In the genomic region with DNA sequence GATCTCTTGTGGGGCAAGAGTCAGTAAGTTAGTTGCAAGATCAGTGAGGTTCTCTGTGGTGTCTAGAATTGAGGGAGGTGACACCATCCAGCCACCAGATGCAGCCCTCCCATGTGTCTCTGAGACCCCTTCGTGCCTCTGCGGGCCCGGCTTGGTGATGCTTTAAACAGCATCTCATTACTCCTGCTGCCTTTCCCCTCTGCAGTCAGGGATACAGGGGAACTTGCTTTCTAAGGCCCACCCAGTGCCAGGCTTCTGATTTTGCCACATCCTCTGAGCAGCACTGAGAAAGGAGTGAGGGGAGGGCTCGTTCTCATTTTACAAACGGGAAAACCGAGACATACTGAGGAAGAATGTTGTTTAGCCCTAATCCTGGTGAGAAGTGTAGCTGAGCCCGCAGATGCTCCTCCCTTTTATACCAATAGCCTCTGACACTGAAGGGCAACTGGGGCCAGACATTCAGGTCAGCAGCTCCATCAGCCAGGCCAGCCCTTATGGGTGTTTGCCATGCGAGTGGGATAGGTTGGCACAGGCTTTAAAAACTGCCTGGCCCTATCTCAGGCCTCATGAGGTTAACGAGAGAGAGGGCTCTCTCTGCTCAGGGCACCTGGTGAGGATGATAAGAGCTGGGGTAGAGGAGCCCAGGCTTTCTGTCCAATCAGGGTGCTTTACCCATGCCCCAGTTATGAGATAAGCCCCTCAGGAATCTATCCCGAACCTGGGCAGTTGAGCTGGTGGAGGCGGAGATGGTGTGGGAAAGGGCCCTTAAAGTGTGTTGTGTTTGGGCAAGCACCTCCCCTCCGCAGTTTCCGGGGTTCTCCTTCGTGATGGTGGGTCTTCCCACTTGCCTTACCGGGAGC, we compare ENCODE assay signal across 8 mouse cellular contexts. TPM values are rescaled to one million over a fixed set of nuclear protein-coding genes. Genes with fewer than 3 reads are reported as not detected.
DNase-seq lines count a peak whose midpoint lies in the region; TF ChIP-seq lines count a peak whose summit lies in the region.

No protein-coding gene starts in this region.

- H3K27me3 ChIP-seq in hindbrain, embryonic 10.5 days (ENCODE audit: insufficient read depth, poor library complexity, severe bottlenecking): peaks cover 92% of the 10 kb centered on the region
- peaks cover 38% of the 10 kb centered on the region for H3K27me3 ChIP-seq in megakaryocyte, embryonic 14.5 days (replicated peaks)

- peak overlapping the region; percentile 76 for H3K4me3 ChIP-seq in gastrocnemius, adult 2 months
- peak overlapping the region; percentile 58 for H3K4me3 ChIP-seq in hindbrain, embryonic 10.5 days
- H3K4me3 ChIP-seq in megakaryocyte, embryonic 14.5 days (replicated peaks): peak overlapping the region; percentile 94

- no peaks in the 10 kb centered on the region for H3K9me3 ChIP-seq in hindbrain, embryonic 10.5 days
- peaks cover 4% of the 10 kb centered on the region; the same call in 1 of the 2 replicates for H3K9me3 ChIP-seq in megakaryocyte, embryonic 14.5 days

- peak; percentile 77 for DNase-seq in gastrocnemius, adult 2 months
- DNase-seq in gastrocnemius, adult 18-20 months (ENCODE audit: low spot score): no peak
- peak; percentile 95 for DNase-seq in c-Kit-positive CD71-positive TER-119-positive erythroid progenitor cells, embryonic 14.5 days (ENCODE audit: low spot score)
- DNase-seq in hindbrain, embryonic 10.5 days (ENCODE audit: low spot score): peak; percentile 36
- no peak for DNase-seq in embryo, embryonic 11 days
- no peak for DNase-seq in urinary bladder, adult 2 months (ENCODE audit: low spot score)
- no peak for DNase-seq in left cerebral cortex, postnatal 25 days (ENCODE audit: low spot score in 2 of 2)

- peak overlapping the region; percentile 95 for H3K27ac ChIP-seq in gastrocnemius, adult 2 months
- peak overlapping the region; percentile 62; the same call in 1 of the 2 replicates for H3K27ac ChIP-seq in hindbrain, embryonic 10.5 days

- intact Hi-C loops in gastrocnemius, adult 2 months (cut with DNase I): no loop called here
- intact Hi-C loops in left cerebral cortex, postnatal 25 days (cut with DNase I): no loop called here

- WGBS in hindbrain, embryonic 10.5 days: 10% methylated on average over 15 of the region's 15 CpGs

- peaks cover 61% of the 10 kb centered on the region for H3K4me1 ChIP-seq in hindbrain, embryonic 10.5 days (replicated peaks)
- H3K4me1 ChIP-seq in megakaryocyte, embryonic 14.5 days: peaks cover 83% of the 10 kb centered on the region

- TF ChIP-seq CTCF in gastrocnemius, adult 2 months (IDR thresholded peaks at IDR 0.05): no peak

- H3K36me3 ChIP-seq in hindbrain, embryonic 10.5 days: no peaks in the 10 kb centered on the region
- H3K36me3 ChIP-seq in megakaryocyte, embryonic 14.5 days (replicated peaks; ENCODE audit: low read length): peaks cover 39% of the 10 kb centered on the region

RNA-seq across cellular contexts. Expression of gene Tnfaip2, which starts 1.0 kb away (rescaled TPM):
- 10 to 100 TPM; 29.1 to 54.8 TPM for total RNA-seq in gastrocnemius, adult 2 months (2021)
- total RNA-seq in gastrocnemius, adult 18-20 months (2021): 10 to 100 TPM; 38.8 to 52.9 TPM
- 3.0 and 3.2 TPM in 2 replicates for polyA plus RNA-seq in hindbrain, embryonic 10.5 days (2016; fragmentation: Nextera tagmentation; extraction: Ambion mirVana)
- polyA plus RNA-seq in megakaryocyte, embryonic 14.5 days (2012; ENCODE audit: insufficient read depth, low replicate concordance): 1.1 and 11.3 TPM in 2 replicates
- polyA plus RNA-seq in urinary bladder, adult 2 months (2012; rRNA removed): 106 and 156 TPM in 2 replicates
- total RNA-seq in left cerebral cortex, postnatal 25 days (2021): under 1 TPM; 0.53 to 0.66 TPM

RNA-seq across cellular contexts. Expression of gene Exoc3l4, which starts 26.4 kb away (rescaled TPM):
- 1 to 10 TPM in 1 of 2 experiments, under 1 TPM in 1; 0.56 to 1.5 TPM for total RNA-seq in gastrocnemius, adult 2 months (2021)
- total RNA-seq in gastrocnemius, adult 18-20 months (2021): 1 to 10 TPM; 2.0 to 3.4 TPM
- polyA plus RNA-seq in hindbrain, embryonic 10.5 days (2016; fragmentation: Nextera tagmentation; extraction: Ambion mirVana): 4.7 and 5.4 TPM in 2 replicates
- polyA plus RNA-seq in megakaryocyte, embryonic 14.5 days (2012; ENCODE audit: insufficient read depth, low replicate concordance): 38.6 and 61.4 TPM in 2 replicates
- 7.8 and 8.4 TPM in 2 replicates for polyA plus RNA-seq in urinary bladder, adult 2 months (2012; rRNA removed)
- 1 to 10 TPM in 1 of 2 experiments, under 1 TPM in 1; 0.85 to 1.3 TPM for total RNA-seq in left cerebral cortex, postnatal 25 days (2021)

RNA-seq across cellular contexts. Expression of gene Lbhd2, which starts 36.6 kb away (rescaled TPM):
- not detected for total RNA-seq in gastrocnemius, adult 2 months (2021)
- not detected for total RNA-seq in gastrocnemius, adult 18-20 months (2021)
- 0.25 TPM in 1 of 2 replicates, not detected in the other for polyA plus RNA-seq in hindbrain, embryonic 10.5 days (2016; fragmentation: Nextera tagmentation; extraction: Ambion mirVana)
- polyA plus RNA-seq in megakaryocyte, embryonic 14.5 days (2012; ENCODE audit: insufficient read depth, low replicate concordance): not detected in 2 replicates
- 0.10 TPM in 1 of 2 replicates, not detected in the other for polyA plus RNA-seq in urinary bladder, adult 2 months (2012; rRNA removed)
- 1 to 10 TPM; 1.5 to 2.5 TPM for total RNA-seq in left cerebral cortex, postnatal 25 days (2021)

RNA-seq across cellular contexts. Expression of gene Gm266, which starts 42.4 kb away (rescaled TPM):
- total RNA-seq in gastrocnemius, adult 2 months (2021): under 1 TPM; 0.20 to 0.33 TPM
- total RNA-seq in gastrocnemius, adult 18-20 months (2021): under 1 TPM in 1 of 2 experiments, not detected in 1; 0.18 TPM
- polyA plus RNA-seq in hindbrain, embryonic 10.5 days (2016; fragmentation: Nextera tagmentation; extraction: Ambion mirVana): 11.6 and 14.1 TPM in 2 replicates
- polyA plus RNA-seq in megakaryocyte, embryonic 14.5 days (2012; ENCODE audit: insufficient read depth, low replicate concordance): 0.22 TPM in 1 of 2 replicates, not detected in the other
- 5.9 and 6.7 TPM in 2 replicates for polyA plus RNA-seq in urinary bladder, adult 2 months (2012; rRNA removed)
- total RNA-seq in left cerebral cortex, postnatal 25 days (2021): 1 to 10 TPM; 3.2 to 4.5 TPM

Comparison
In these comparisons a context has a peak if more than half of its experiments do, and no peak if none do; other contexts are left out.
1. DNase-seq: peak in gastrocnemius, adult 2 months (single experiment), c-Kit-positive CD71-positive TER-119-positive erythroid progenitor cells, embryonic 14.5 days (single experiment) and hindbrain, embryonic 10.5 days (single experiment); none in gastrocnemius, adult 18-20 months (single experiment), embryo, embryonic 11 days (single experiment), urinary bladder, adult 2 months (single experiment) and left cerebral cortex, postnatal 25 days (0 of 2).
2. RNA of gene Tnfaip2, which starts 1.0 kb away (total RNA-seq): 29.1 to 54.8 TPM in gastrocnemius, adult 2 months and 38.8 to 52.9 TPM in gastrocnemius, adult 18-20 months; 0.53 to 0.66 TPM in left cerebral cortex, postnatal 25 days; every median in the first group is over 10 times any median in the second.
3. Peak in every context shown above with its lines, with median percentiles within 50 percentile points of each other: H3K4me3 ChIP-seq.